Mouse (Mus musculus) liver, postnatal 0 days (tissue): ENCODE results near the gene Mrpl21. TPM values are rescaled to one million over a fixed set of nuclear protein-coding genes. Genes with fewer than 3 reads are reported as not detected.

ENCODE experiments used
- ATAC-seq: fragments of 200-750 bp; cut with Nextera tagmentation; 2 replicates; pipeline ENCODE4 v1.8.0; 2017; ENCODE audit warnings: mild to moderate bottlenecking, moderate library complexity
- DNase-seq: peaks from one replicate; pipeline ENCODE4 v3.0.0-alpha.2; 2016
- H3K27ac ChIP-seq: fragments of 300-500 bp; sonication (generic); 2 replicates; pipeline ENCODE4 v1.5.1; 2014; ENCODE audit warnings: antibody characterized with exemption, moderate library complexity, mild to moderate bottlenecking, low read depth
- H3K27me3 ChIP-seq: fragments of 300-500 bp; sonication (generic); 2 replicates; pipeline ENCODE4 v1.6.1; 2014; ENCODE audit warnings: low read length, control low read depth, mixed read lengths; ENCODE audit not compliant: insufficient read depth
- H3K36me3 ChIP-seq: fragments of 300-500 bp; sonication (generic); replicated peaks from 2 replicates; pipeline ENCODE4 v1.6.1; 2014; ENCODE audit warnings: mild to moderate bottlenecking, control low read depth, low read length, moderate library complexity, mixed read lengths; ENCODE audit not compliant: insufficient read depth
- H3K4me1 ChIP-seq: fragments of 300-500 bp; sonication (generic); 2 replicates; pipeline ENCODE4 v1.6.1; 2014; ENCODE audit warnings: antibody characterized with exemption, mild to moderate bottlenecking, control low read depth; ENCODE audit not compliant: insufficient read depth
- H3K4me2 ChIP-seq: fragments of 300-500 bp; sonication (generic); 2 replicates; pipeline ENCODE4 v1.6.1; 2014; ENCODE audit warnings: low read depth, mild to moderate bottlenecking, low read length, moderate library complexity, mixed read lengths
- H3K4me3 ChIP-seq: fragments of 300-500 bp; sonication (generic); 2 replicates; pipeline ENCODE4 v1.5.1; 2014; ENCODE audit warnings: low read depth, low read length
- H3K9ac ChIP-seq: fragments of 300-500 bp; sonication (generic); replicated peaks from 2 replicates; pipeline ENCODE4 v1.6.1; 2014; ENCODE audit warnings: mild to moderate bottlenecking, moderate library complexity
- H3K9me3 ChIP-seq: fragments of 300-500 bp; sonication (generic); 2 replicates; pipeline ENCODE4 v1.6.1; 2016; ENCODE audit warnings: mild to moderate bottlenecking, control low read depth, low read length, mixed read lengths
- CTCF ChIP-seq: sonication (generic); IDR thresholded peaks from 2 replicates; pipeline ENCODE4 v1.5.1; 2016; ENCODE audit warnings: antibody characterized with exemption, low read depth
- EP300 ChIP-seq: IDR thresholded peaks from 2 replicates; pipeline ENCODE4 v1.6.1; 2016; ENCODE audit warnings: antibody characterized with exemption, low read depth, mild to moderate bottlenecking
- WGBS: fragments of 180-500 bp; shearing (Covaris S2); extraction: QIAGEN DNeasy Blood & Tissue Kit; methylation state at CpG from one replicate; pipeline ENCODE4 v1.1.7; 2014; ENCODE audit not compliant: insufficient replicate concordance; 5-methylcytosine and 5-hydroxymethylcytosine counted together
- polyA plus RNA-seq: library from polyadenylated mRNA; unstranded; fragments of >200 nt; fragmentation: Nextera tagmentation; extraction: Ambion mirVana; gene quantifications from 2 replicates; pipeline ENCODE4 v1.2.1, GENCODE M21; 2015

Gene Mrpl21
- polyA plus RNA-seq, 1 experiment from 2014 or later: 45.5 TPM

GRCm38 (mm10) chr19:3324271-3324811, 41.6 kb downstream of the Mrpl21 start:
- WGBS: 2% methylated on average over 17 of the region's 17 CpGs
- peak overlapping the region; percentile 82 for H3K9ac ChIP-seq
- H3K9me3 ChIP-seq: no peaks in the 10 kb centered on the region
- H3K4me2 ChIP-seq: peak overlapping the region; percentile 82
- peak; percentile 46 for DNase-seq
- TF ChIP-seq EP300 (no peak), CTCF (no peak)
- no peak for ATAC-seq
- peak overlapping the region; percentile 95 for H3K27ac ChIP-seq
- H3K4me1 ChIP-seq: peaks cover 55% of the 10 kb centered on the region
- no peaks in the 10 kb centered on the region for H3K27me3 ChIP-seq
- H3K4me3 ChIP-seq: peak overlapping the region; percentile 71
- peaks cover under 1% of the 10 kb centered on the region; the same call in 1 of the 2 replicates for H3K36me3 ChIP-seq

- H3K9ac ChIP-seq: peak overlapping the region; percentile 82
- under 1% methylated on average over 59 of the region's 59 CpGs for WGBS
- peaks cover 2% of the 10 kb centered on the region; the same call in 1 of the 2 replicates for H3K36me3 ChIP-seq
- H3K9me3 ChIP-seq: no peaks in the 10 kb centered on the region
- H3K27me3 ChIP-seq: no peaks in the 10 kb centered on the region
- peak overlapping the region; percentile 82 for H3K4me2 ChIP-seq
- TF ChIP-seq CTCF: no peak
- TF ChIP-seq EP300: peak; percentile 67
- H3K4me3 ChIP-seq: peak overlapping the region; percentile 71
- peak; percentile 95 for DNase-seq
- ATAC-seq: peak; percentile 46
- peak overlapping the region; percentile 95 for H3K27ac ChIP-seq
- H3K4me1 ChIP-seq: peaks cover 57% of the 10 kb centered on the region
Observed at GRCm38 (mm10) chr19:3324931-3325711, 42.4 kb downstream of the Mrpl21 start.

- H3K27ac ChIP-seq: peak overlapping the region; percentile 95
- H3K4me3 ChIP-seq: peak overlapping the region; percentile 71
- peak; percentile 28; the same call in 1 of the 2 replicates for ATAC-seq
- peaks cover 2% of the 10 kb centered on the region; the same call in 1 of the 2 replicates for H3K36me3 ChIP-seq
- no peaks in the 10 kb centered on the region for H3K9me3 ChIP-seq
- no peaks in the 10 kb centered on the region for H3K27me3 ChIP-seq
- WGBS: 40% methylated on average over 15 of the region's 15 CpGs
- peak overlapping the region; percentile 82 for H3K9ac ChIP-seq
- peaks cover 56% of the 10 kb centered on the region for H3K4me1 ChIP-seq
- TF ChIP-seq CTCF (no peak), EP300 (no peak)
- H3K4me2 ChIP-seq: peak overlapping the region; percentile 82
- DNase-seq: peak; percentile 18
Observed at GRCm38 (mm10) chr19:3325771-3326478, 43.2 kb downstream of the Mrpl21 start.

- TF ChIP-seq EP300 (peak; percentile 84), CTCF (no peak)
- WGBS: 67% methylated on average over 12 of the region's 12 CpGs
- Histone ChIP-seq H3K36me3 (peaks cover 2% of the 10 kb centered on the region; the same call in 1 of the 2 replicates), H3K27ac (peak overlapping the region; percentile 95), H3K4me2 (peak overlapping the region; percentile 82), H3K9me3 (no peaks in the 10 kb centered on the region), H3K4me3 (no peak overlapping the region), H3K4me1 (peaks cover 49% of the 10 kb centered on the region), H3K27me3 (no peaks in the 10 kb centered on the region), H3K9ac (peak overlapping the region; percentile 82; the same call in 1 of the 2 replicates)
- peak; percentile 69 for ATAC-seq
- DNase-seq: peak; percentile 77
Observed at GRCm38 (mm10) chr19:3326479-3327047, 43.9 kb downstream of the Mrpl21 start.

GRCm38 (mm10) chr19:3333247-3333646, 50.5 kb downstream of the Mrpl21 start:
- Histone ChIP-seq H3K27ac (peak overlapping the region; percentile 72), H3K4me3 (no peak overlapping the region), H3K9me3 (no peaks in the 10 kb centered on the region), H3K36me3 (peaks cover 2% of the 10 kb centered on the region), H3K9ac (no peak overlapping the region), H3K4me1 (peaks cover 55% of the 10 kb centered on the region), H3K4me2 (no peak overlapping the region), H3K27me3 (no peaks in the 10 kb centered on the region)
- peak; percentile 53; the same call in 1 of the 2 replicates for TF ChIP-seq EP300
- TF ChIP-seq CTCF: no peak
- ATAC-seq (peak; percentile 71), DNase-seq (peak; percentile 71)
- WGBS: 51% methylated on average over 6 of the region's 6 CpGs
